Mouse (Mus musculus) yolk sac, embryonic 10.5 days (tissue): Measurements from ENCODE around the gene Adamts13.
A peak's percentile ranks its signal among the peaks of the same experiment; 100 is the strongest.

Experiments
- DNase-seq: peaks from one replicate; pipeline ENCODE4 v3.0.0-alpha.2; 2017; ENCODE audit warnings: low spot score

Adamts13 gene

DNA sequence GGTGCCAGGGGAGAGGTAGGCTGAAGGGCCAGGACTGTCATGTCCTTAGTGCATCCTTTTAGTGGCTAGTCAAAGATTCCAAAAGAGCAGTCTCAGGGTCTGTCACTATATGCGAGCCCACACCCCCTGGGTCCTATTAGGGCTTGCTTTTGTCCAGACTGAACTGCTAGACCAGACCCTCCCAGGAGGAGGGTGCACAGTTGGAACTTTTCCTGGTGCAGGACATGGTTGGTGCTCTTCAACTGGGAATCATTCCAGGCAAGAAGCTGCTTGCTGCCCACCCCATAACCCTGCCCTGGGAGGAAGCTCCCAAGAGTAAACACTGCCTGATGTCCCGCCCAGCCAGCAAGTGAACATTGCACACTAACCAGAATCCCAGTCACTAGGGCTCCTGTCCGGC is at the start of gene Adamts13:
Adamts13 (plus strand) TSS at position 301 of the 400 bp plus-strand sequence.
- peak; percentile 26 for DNase-seq

DNA sequence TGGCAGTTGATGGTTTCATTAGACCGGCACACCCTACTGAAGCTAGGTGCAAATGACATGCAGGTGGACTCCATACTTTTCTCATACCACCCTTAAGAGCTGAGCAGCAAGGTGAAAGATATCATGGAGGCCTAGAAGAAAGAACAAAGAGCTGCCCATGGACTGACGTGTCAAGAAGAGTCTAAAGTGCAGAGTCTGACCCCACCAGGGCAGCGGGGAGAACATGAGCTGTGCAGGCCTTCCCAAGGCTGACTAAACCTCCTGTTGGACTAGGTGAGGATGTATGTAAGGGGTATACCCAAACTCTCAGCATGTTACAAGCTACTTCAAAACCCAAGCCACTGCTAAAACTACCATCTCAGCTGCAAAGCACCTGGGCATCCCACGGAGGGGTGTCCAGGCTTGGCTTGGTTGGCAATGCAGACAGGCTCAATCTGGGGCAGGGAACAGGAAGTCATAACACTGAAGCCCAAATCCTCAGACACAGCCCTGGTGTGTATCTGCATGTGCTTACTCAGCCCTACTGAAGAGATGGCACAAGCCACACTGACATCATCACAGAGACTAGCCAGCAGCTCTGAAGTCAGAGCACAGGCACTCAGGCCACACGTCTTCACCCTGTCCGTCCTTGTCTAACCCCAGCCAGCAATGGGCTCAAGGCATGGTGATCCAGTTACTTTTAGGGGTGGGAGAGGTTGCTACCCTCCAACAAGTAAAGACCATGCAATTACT is 45.3 kb upstream of the Adamts13 start:
- no peak for DNase-seq

GRCm38 (mm10) chr2:26930390-26930789 is 42.8 kb upstream of the Adamts13 start:
- peak; percentile 45 for DNase-seq

- no peak for DNase-seq
Observed at GRCm38 (mm10) chr2:26932473-26933303, 40.5 kb upstream of the Adamts13 start.

GRCm38 (mm10) chr2:26933304-26934055 is 39.7 kb upstream of the Adamts13 start, which contains the start of the genes Surf4 and Stkld1:
Gene Surf4, minus strand, starts transcription at chr2:26933928.
Gene Stkld1, plus strand, starts transcription at chr2:26934047.
- peak; percentile 98 for DNase-seq

- no peak for DNase-seq
Observed at GRCm38 (mm10) chr2:26935286-26935685, 37.9 kb upstream of the Adamts13 start.

GRCm38 (mm10) chr2:26936425-26936824 is 36.8 kb upstream of the Adamts13 start:
- no peak for DNase-seq

GRCm38 (mm10) chr2:26941539-26941938 is 31.7 kb upstream of the Adamts13 start:
- no peak for DNase-seq

DNA sequence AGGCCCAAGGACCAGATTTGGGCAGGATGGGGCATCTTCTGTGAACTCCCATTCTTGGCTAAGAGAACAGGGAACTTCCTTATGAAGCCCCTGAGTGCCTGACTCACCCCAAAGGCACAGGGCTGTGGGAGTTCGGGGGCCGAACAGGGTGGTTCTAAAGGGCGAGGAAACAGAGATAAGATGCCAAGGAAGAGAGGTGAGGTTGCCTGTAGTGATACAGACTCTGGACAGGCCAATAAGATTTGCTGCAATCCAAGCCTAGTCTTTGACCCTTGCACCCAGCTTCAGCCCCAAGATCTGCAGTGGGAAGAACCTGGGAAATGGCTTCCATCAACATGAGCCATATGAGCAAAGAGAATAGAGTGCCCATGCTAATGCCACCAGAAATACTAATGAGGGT is 30.0 kb upstream of the Adamts13 start:
- DNase-seq: no peak

GRCm38 (mm10) chr2:26950411-26950810 is 22.8 kb upstream of the Adamts13 start:
- no peak for DNase-seq

DNA sequence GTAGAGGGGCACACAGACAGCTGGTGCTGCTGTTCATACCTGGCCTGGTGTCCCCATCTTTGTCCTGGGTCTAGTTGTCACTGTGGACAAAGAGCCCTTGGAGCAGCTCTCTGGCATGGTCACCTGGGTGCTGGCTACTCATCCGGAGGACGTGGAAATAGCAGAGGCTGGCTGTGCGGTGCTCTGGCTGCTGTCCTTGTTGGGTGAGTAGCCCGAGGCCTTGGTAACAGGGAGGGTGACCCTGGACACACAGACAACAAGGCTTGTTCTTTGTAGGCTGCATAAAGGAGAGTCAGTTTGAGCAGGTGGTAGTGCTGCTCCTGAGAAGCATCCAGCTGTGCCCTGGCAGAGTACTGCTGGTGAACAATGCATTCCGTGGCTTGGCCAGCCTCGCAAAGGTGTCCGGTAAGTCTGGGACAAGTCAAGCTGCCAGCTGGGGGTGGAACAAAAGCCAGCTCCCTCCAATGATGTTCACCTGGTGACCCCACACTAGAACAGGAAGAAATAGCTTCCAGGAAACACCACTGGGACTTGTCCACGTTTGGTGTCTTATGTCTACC is 21.8 kb upstream of the Adamts13 start:
- no peak for DNase-seq

DNA sequence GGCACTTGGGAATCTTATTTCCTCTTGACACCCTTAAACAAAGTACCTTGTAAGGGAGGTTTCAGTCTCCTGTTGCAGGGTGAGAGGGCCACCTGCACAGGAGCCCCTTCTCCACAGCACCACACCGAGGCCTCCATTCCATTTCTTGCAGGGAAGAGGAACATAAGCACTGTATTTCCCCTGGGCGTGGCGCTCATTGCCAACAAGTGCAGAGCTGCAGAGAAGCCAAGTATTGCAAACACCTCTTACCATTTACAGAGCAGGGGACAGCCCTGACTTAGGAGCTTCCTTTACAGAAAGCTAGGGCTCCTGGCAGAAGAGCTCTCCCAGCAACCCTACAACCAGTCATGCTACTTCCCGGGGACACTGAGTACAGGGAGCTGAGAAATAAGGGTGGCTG is 21.0 kb upstream of the Adamts13 start:
- DNase-seq: no peak

GRCm38 (mm10) chr2:26952866-26953265 is 20.4 kb upstream of the Adamts13 start:
- no peak for DNase-seq

DNA sequence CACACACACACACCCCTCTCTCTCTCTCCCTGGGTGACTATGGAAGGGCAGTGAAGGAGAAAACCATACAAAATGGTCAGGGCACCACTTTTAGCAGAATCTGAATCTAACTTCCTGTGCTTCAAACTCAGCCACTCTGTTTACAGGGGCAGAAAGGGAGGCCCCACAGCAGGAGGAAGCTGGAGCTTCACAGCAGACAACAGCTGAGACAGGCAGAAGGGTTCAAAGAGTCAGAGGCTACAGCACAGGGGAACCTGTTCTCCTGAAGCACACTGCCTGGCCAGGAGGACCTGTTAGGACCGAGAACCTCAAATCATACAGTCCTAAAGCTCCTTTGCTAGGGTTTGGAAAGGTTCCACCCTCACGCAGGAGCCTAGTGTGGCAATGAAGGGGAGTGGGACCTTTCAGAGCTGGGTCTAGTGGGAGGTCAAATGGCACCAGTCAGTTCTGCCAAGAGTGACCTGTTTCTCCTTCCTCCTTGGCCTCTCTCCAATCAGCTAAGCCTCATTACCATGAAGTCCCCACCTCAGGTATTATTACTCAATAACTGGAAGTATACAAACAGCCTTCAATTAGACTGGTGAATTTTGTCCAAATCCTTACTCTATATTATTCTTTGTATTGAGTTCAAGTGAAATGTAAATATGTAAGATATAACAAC is 18.4 kb upstream of the Adamts13 start:
- DNase-seq: no peak

DNA sequence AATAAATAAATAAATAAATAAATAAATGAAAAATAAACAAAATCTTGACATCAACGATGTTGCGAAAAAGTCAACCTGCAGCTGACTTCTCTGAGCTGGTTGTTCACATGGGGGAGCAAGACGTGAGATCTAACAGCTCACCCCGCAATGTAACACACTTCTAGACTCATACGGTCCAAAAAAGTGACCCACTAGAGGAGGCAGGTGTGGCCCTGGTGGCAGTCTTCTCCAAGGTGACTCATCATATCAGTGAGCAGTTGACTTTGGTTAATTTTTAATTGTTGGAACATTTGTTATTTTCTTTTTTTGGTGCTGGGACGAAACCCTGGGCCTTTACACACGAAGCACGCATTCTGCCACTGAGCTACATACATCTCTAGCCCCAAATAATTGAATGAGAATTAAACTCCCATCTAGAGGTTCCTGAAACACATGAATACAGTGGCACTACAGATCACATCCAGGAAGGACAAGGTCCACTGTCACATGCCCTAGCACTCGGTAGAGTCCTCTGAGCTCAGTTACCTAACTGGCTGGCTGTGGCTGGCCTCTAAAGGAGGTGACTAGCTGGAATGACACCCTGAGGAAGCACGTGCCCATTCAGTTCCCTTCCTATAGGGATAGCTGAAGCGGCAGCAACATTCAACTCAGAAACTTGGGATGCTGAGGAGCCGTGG is 16.3 kb upstream of the Adamts13 start:
- DNase-seq: peak; percentile 84

DNA sequence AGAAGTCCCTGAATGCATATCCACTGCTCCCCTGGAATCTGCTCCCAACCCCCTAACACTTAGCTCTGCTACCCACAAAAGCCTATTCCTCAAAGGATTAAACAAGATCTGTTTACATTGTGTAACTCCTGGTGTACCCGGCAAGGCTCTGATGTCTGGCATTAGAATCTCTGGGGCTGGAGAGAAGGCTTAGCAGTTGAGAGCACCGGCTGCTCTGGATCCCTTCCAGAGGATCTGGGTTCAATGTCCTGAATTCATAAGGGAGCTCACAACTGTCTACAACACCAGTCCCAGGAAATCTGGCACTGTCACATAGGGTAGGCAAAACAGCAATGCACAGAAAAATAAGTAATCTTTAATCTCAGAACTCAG is 15.7 kb upstream of the Adamts13 start:
- DNase-seq: no peak

DNA sequence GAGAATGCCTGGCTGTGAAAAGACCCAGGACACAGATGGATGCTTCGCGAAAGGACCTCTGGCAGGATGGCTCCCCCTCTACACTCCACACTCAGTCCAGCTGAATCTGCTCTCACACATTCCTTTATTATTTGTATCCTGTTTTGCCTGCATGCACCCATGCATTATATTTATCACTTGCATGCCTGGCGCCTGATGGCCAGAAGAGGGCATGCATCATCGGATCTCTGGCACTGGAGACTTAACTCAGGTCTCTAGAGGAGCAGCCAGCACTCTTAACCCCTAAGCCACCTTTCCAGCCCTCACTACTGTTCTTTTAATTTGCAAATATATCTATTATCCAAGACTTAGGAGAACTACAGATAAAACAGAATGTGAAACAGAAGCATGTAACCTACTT is 12.5 kb upstream of the Adamts13 start:
- no peak for DNase-seq

DNA sequence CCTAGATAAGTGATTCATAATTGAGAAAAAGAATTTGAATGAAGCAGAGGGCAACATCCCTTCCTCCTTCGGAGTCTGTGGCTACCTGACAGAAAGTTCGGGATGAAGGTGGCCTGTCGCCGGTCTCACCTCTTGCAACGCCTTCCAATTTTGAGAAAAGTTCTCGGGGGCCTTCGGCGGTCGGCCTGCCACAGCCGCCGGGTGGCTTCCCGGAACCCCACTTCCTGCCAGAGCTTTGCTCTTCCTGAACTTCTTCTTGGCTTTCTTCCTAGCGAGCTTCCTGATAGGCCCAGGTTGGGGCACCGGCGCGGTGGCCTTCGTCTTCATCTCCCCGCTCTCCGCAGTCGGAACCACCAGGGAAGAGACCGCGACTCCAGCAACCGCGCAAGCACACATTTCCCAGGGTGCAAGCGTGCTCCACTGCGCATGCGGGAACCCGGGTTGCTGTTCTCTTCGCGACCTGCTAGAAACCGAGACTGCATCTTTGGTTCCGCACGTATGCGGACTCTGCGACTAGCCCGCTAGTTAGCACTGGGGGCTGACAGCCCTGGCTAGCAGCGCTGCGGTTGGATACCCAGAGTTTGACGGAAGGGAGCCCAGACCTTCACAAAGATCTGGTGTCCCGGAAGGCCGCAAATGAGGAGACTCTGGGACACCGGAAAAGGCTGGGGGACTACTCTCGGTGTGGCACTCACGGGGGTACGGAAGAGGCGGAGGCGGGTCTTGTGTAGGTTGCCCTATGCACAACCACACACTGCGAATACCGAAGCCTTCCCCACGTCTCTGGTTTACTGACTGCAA is 9.1 kb upstream of the Adamts13 start, which contains the start of gene Rexo4:
Rexo4 (minus strand) TSS at position 464 of the 801 bp plus-strand sequence.
- DNase-seq: peak; percentile 93

DNA sequence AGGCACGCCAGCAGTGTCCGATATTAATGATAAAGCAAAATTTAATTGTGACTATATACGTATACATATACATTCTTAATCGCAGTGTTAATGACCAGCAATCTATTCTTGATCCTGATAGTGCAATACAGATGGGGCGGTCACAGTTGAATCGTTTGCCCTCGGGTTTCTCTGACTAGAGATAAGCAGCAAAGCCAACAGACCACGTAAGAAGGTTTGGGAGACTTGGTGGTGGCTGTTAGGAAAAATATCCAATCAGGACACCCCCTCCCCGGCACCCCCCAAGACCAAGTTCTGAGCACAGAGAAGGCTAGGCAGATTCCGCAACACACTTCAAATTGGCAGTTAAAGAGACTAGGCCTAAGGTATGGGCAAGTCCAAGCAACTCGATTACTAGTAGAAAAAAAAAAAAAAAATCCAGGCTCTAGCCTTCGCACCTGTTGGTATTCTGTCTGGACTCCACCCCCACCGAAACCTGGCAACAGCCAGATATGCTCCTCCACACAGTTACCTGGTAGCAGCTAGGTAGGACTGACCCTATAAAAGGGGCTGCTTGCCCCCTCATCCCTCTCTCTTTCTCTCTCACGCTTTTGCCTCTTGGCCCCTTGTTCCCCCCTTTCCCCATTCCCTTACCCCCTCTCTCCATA is 8.4 kb upstream of the Adamts13 start:
- peak; percentile 22 for DNase-seq

GRCm38 (mm10) chr2:26967262-26967661 is 6.0 kb upstream of the Adamts13 start:
- DNase-seq: no peak
